16 mouse cellular contexts compared by ENCODE assay signal in the genomic region with DNA sequence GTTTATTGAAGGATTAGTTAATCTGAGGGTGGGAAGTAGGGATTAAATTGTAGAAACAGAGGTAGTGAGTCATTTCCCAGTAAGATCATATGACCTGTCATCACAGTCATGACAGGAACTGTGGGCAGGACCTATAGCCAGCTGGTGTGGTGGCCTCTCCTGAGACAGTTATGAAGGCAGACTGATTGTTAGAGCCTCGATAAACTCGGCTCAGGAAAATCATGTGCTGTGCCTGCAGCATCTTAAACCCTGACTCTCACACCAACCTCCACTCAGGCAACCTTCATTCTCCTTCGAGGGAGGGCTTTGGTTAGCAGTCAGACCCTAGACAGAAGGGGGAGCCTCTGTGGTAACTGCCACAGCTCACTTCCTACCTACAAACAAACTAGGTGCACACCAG. TPM values are rescaled to one million over a fixed set of nuclear protein-coding genes. Genes with fewer than 3 reads are reported as not detected.
A peak's percentile ranks its signal among the peaks of the same experiment; 100 is the strongest.
DNase-seq lines count a peak whose midpoint lies in the region; ATAC-seq and TF ChIP-seq lines count a peak whose summit lies in the region.
"Had no signal": no experiment of that assay in that cellular context is flagged by ENCODE, and none has a peak within 500 bp of the region (broad histone marks: within the 10 kb centered on the region; RNA-seq: fewer than 3 reads in every experiment).

No protein-coding gene starts in this region.

- H3K79me2 ChIP-seq in macrophage (ENCODE audit: inconsistent target): peaks cover 98% of the 10 kb centered on the region
- no peaks in the 10 kb centered on the region; the same call in 1 of the 2 replicates for H3K79me2 ChIP-seq in heart, adult 2 months (replicated peaks; ENCODE audit: control insufficient read depth, insufficient read depth, low read length)

- ATAC-seq in intestine, embryonic 16.5 days: no peak
- ATAC-seq: intestine, postnatal 0 days; liver, postnatal 0 days had no signal

- TF ChIP-seq POLR2A in heart, adult 2 months (IDR thresholded peaks at IDR 0.05; ENCODE audit: insufficient read depth, low read depth, low read length): no peak

- in situ Hi-C loops in ES-E14 (cut with MboI; ENCODE audit: low sequenced_read_pairs in 2 of 2, unreplicated experiment in 2 of 2): no loop called here

- H3K4me2 ChIP-seq in intestine, embryonic 16.5 days (ENCODE audit: low read depth, low read length): no peak overlapping the region
- H3K4me2 ChIP-seq: embryonic facial prominence, embryonic 13.5 days; heart, embryonic 15.5 days; limb, embryonic 15.5 days; midbrain, embryonic 12.5 days had no signal

- H3K36me3 ChIP-seq in ES-E14 (ENCODE audit: control insufficient read depth, insufficient read depth, low read length, poor library complexity, severe bottlenecking): no peaks in the 10 kb centered on the region
- H3K36me3 ChIP-seq in macrophage (ENCODE audit: inconsistent target): no peaks in the 10 kb centered on the region; the same call in 1 of the 2 replicates
- no peaks in the 10 kb centered on the region for H3K36me3 ChIP-seq in heart, adult 2 months (ENCODE audit: control insufficient read depth, insufficient read depth, low read length)
- H3K36me3 ChIP-seq in intestine, embryonic 16.5 days (ENCODE audit: control insufficient read depth, insufficient read depth, low read length): no peaks in the 10 kb centered on the region
- H3K36me3 ChIP-seq: embryonic facial prominence, embryonic 13.5 days; heart, embryonic 15.5 days; limb, embryonic 15.5 days; midbrain, embryonic 12.5 days had no signal

- DNase-seq in 416B (ENCODE audit: low read depth) (peak; percentile 88), ES-E14 (ENCODE audit: low read depth, low spot score) (no peak)
- peak; percentile 63 for DNase-seq in thymus, postnatal 14 days
- DNase-seq in heart, adult 2 months: no peak
- no peak for DNase-seq in cerebellum, postnatal 36 days
- DNase-seq: adrenal gland, postnatal 10 days; layer of hippocampus, adult 9-11 months; liver, postnatal 0 days had no signal

- intact Hi-C loops in heart, adult 2 months (cut with DNase I): no loop called here

- WGBS in macrophage (ENCODE audit: missing documents): 4% methylated on average over 3 of the region's 3 CpGs
- WGBS in heart, adult 2 months: 28% methylated on average over 3 of the region's 3 CpGs
- 59% methylated on average over 3 of the region's 3 CpGs for WGBS in intestine, embryonic 16.5 days

- H3K27me3 ChIP-seq in heart, adult 2 months (ENCODE audit: control insufficient read depth, insufficient read depth, low read length): no peaks in the 10 kb centered on the region
- H3K27me3 ChIP-seq in intestine, embryonic 16.5 days (replicated peaks; ENCODE audit: control insufficient read depth, insufficient read depth, low read length): no peaks in the 10 kb centered on the region
- H3K27me3 ChIP-seq: embryonic facial prominence, embryonic 13.5 days; heart, embryonic 15.5 days; limb, embryonic 15.5 days had no signal

- TF ChIP-seq CTCF in heart, adult 2 months (IDR thresholded peaks at IDR 0.05): no peak

- H3K9me3 ChIP-seq in ES-E14 (ENCODE audit: control insufficient read depth, insufficient read depth, low read depth, low read length): no peaks in the 10 kb centered on the region
- H3K9me3 ChIP-seq in intestine, embryonic 16.5 days (ENCODE audit: control insufficient read depth, low read length): no peaks in the 10 kb centered on the region
- H3K9me3 ChIP-seq: embryonic facial prominence, embryonic 13.5 days; heart, embryonic 15.5 days; limb, embryonic 15.5 days; midbrain, embryonic 12.5 days had no signal

- no peak overlapping the region; the same call in 1 of the 2 replicates for H3K9ac ChIP-seq in ES-E14 (ENCODE audit: insufficient read depth, low read depth, low read length, poor library complexity, severe bottlenecking)
- H3K9ac ChIP-seq in heart, adult 2 months (ENCODE audit: low read depth, low read length): no peak overlapping the region
- H3K9ac ChIP-seq in intestine, embryonic 16.5 days (ENCODE audit: low read depth, low read length): no peak overlapping the region
- H3K9ac ChIP-seq: embryonic facial prominence, embryonic 13.5 days; heart, embryonic 15.5 days; limb, embryonic 15.5 days; liver, postnatal 0 days; midbrain, embryonic 12.5 days had no signal

- no peak for TF ChIP-seq EP300 in heart, adult 2 months (IDR thresholded peaks at IDR 0.05; ENCODE audit: insufficient read depth, low read depth, low read length)

- peaks cover 14 to 21% of the 10 kb centered on the region in 2 experiments for H3K4me1 ChIP-seq in ES-E14 (ENCODE audit: control insufficient read depth in 2 of 2, insufficient read depth in 2 of 2, low read length in 2 of 2, poor library complexity in 1 of 2)
- no peaks in the 10 kb centered on the region; the same call in 1 of the 2 replicates for H3K4me1 ChIP-seq in heart, adult 2 months (ENCODE audit: control insufficient read depth, insufficient read depth, low read length)
- no peaks in the 10 kb centered on the region for H3K4me1 ChIP-seq in intestine, embryonic 16.5 days (ENCODE audit: control insufficient read depth, insufficient read depth, low read length)
- H3K4me1 ChIP-seq: heart, embryonic 15.5 days; limb, embryonic 15.5 days had no signal

- H3K27ac ChIP-seq in ES-E14 (ENCODE audit: insufficient read depth, low read depth, low read length, poor library complexity, severe bottlenecking) (peak overlapping the region; percentile 34; the same call in 1 of the 2 replicates), macrophage (peak overlapping the region; percentile 95)
- H3K27ac ChIP-seq in heart, adult 2 months: no peak overlapping the region
- no peak overlapping the region for H3K27ac ChIP-seq in intestine, embryonic 16.5 days (ENCODE audit: low read length)
- H3K27ac ChIP-seq: embryonic facial prominence, embryonic 13.5 days; heart, embryonic 15.5 days; kidney, postnatal 0 days; limb, embryonic 15.5 days; midbrain, embryonic 12.5 days had no signal

- H3K4me3 ChIP-seq in ES-E14 (ENCODE audit: insufficient read depth in 1 of 2, low read depth in 1 of 2, low read length in 2 of 2, poor library complexity in 1 of 2, severe bottlenecking in 1 of 2) (no peak overlapping the region), macrophage (ENCODE audit: inconsistent target) (no peak overlapping the region)
- no peak overlapping the region for H3K4me3 ChIP-seq in heart, adult 2 months
- H3K4me3 ChIP-seq in intestine, embryonic 16.5 days (ENCODE audit: low read length): no peak overlapping the region
- H3K4me3 ChIP-seq: embryonic facial prominence, embryonic 13.5 days; heart, embryonic 15.5 days; limb, embryonic 15.5 days; midbrain, embryonic 12.5 days had no signal

TF ChIP-seq in ES-E14, 5 proteins besides CTCF, POLR2A, EP300 and RAD21:
- TF ChIP-seq HCFC1 (IDR thresholded peaks at IDR 0.05; ENCODE audit: borderline replicate concordance, insufficient read depth, low read length) (no peak), ZC3H11A (IDR thresholded peaks at IDR 0.05; ENCODE audit: borderline replicate concordance, low read depth, low read length) (no peak), MAFK (IDR thresholded peaks at IDR 0.05; ENCODE audit: insufficient read depth, low read depth, low read length) (no peak), CHD2 (IDR thresholded peaks at IDR 0.05; ENCODE audit: low read depth, low read length) (no peak), ZNF384 (IDR thresholded peaks at IDR 0.05; ENCODE audit: low read depth, low read length) (no peak)
TF ChIP-seq in ES-E14: peak in this region for 0.

RNA-seq across cellular contexts. Expression of a gene that starts 27.7 kb away (rescaled TPM):
- 21.2 and 26.0 TPM in 2 replicates for total RNA-seq in ES-E14 (2012; rRNA removed)
- 100 to 1,000 TPM; 203 to 938 (median 276) TPM for total RNA-seq in macrophage (2018; cell fraction: chromatin; rRNA removed)
- total RNA-seq in macrophage (2018; cell fraction: cytosol; rRNA removed): 100 to 1,000 TPM in 8 of 26 experiments, 10 to 100 TPM in 18; 80.4 to 132 (median 93.2) TPM
- 100 to 1,000 TPM; 134 to 711 (median 191) TPM for total RNA-seq in macrophage (2018; cell fraction: nucleus; rRNA removed)
- 46.6 to 51.5 TPM (median 46.7 TPM) in 3 replicates for polyA plus RNA-seq in macrophage (2018)
- 10 to 100 TPM; 37.4 to 46.9 TPM for total RNA-seq in heart, adult 2 months (2021)
- polyA plus RNA-seq in heart, adult 2 months (2012; rRNA removed): 10.5 and 14.1 TPM in 2 replicates
- 3.9 and 5.2 TPM in 2 replicates for polyA plus RNA-seq in intestine, embryonic 16.5 days (2015; fragmentation: Nextera tagmentation; extraction: Ambion mirVana)

Comparison
In these comparisons a context has a peak if more than half of its experiments do, and no peak if none do; other contexts are left out.
1. DNase-seq: peak in 416B (single experiment) and thymus, postnatal 14 days (single experiment); none in ES-E14 (single experiment), heart, adult 2 months (0 of 2) and cerebellum, postnatal 36 days (0 of 2).
2. H3K27ac ChIP-seq: peak in ES-E14 (single experiment) and macrophage (single experiment); none in heart, adult 2 months (single experiment) and intestine, embryonic 16.5 days (single experiment).